Mouse (Mus musculus) limb, embryonic 15.5 days (tissue): ENCODE measurements around the gene Pigu. TPM values are rescaled to one million over a fixed set of nuclear protein-coding genes. Genes with fewer than 3 reads are reported as not detected.

Source experiments
- ATAC-seq: fragments of 200-750 bp; cut with Nextera tagmentation; 2 replicates; pipeline ENCODE4 v1.8.0; 2017; ENCODE audit warnings: low read depth, moderate TSS enrichment; ENCODE audit not compliant: insufficient number of reproducible peaks, low FRiP score, low TSS enrichment
- H3K27ac ChIP-seq: fragments of 300-500 bp; sonication (generic); 2 replicates; pipeline ENCODE4 v1.5.1; 2015; ENCODE audit warnings: moderate library complexity, mild to moderate bottlenecking, inconsistent platforms
- H3K27me3 ChIP-seq: fragments of 300-500 bp; sonication (generic); 2 replicates; pipeline ENCODE4 v1.6.1; 2015; ENCODE audit warnings: inconsistent platforms
- H3K36me3 ChIP-seq: fragments of 300-500 bp; sonication (generic); 2 replicates; pipeline ENCODE4 v1.6.1; 2015; ENCODE audit warnings: inconsistent platforms
- H3K4me1 ChIP-seq: fragments of 300-500 bp; sonication (generic); 2 replicates; pipeline ENCODE4 v1.6.1; 2015; ENCODE audit warnings: inconsistent platforms
- H3K4me2 ChIP-seq: fragments of 300-500 bp; sonication (generic); 2 replicates; pipeline ENCODE4 v1.6.1; 2015; ENCODE audit warnings: mild to moderate bottlenecking, inconsistent platforms
- H3K4me3 ChIP-seq: fragments of 300-500 bp; sonication (generic); 2 replicates; pipeline ENCODE4 v1.5.1; 2015; ENCODE audit warnings: mild to moderate bottlenecking, inconsistent platforms
- H3K9ac ChIP-seq: fragments of 300-500 bp; sonication (generic); 2 replicates; pipeline ENCODE4 v1.6.1; 2015; ENCODE audit warnings: inconsistent platforms
- H3K9me3 ChIP-seq: fragments of 300-500 bp; sonication (generic); 2 replicates; pipeline ENCODE4 v1.6.1; 2016; ENCODE audit warnings: inconsistent platforms
- WGBS: fragments of 180-500 bp; shearing (Covaris S2); methylation state at CpG from one replicate; pipeline ENCODE4 v1.1.7; 2015; 5-methylcytosine and 5-hydroxymethylcytosine counted together
- polyA plus RNA-seq: library from polyadenylated mRNA; unstranded; fragments of >200 nt; fragmentation: Nextera tagmentation; extraction: Ambion mirVana; gene quantifications from 2 replicates; pipeline ENCODE4 v1.2.1, GENCODE M21; 2015

Gene Pigu
- polyA plus RNA-seq, 1 experiment from 2014 or later, result 41.7 TPM

- no peaks in the 10 kb centered on the region for H3K4me1 ChIP-seq
- H3K9me3 ChIP-seq, result no peaks in the 10 kb centered on the region
- no peak overlapping the region for H3K27ac ChIP-seq
- peaks cover 25% of the 10 kb centered on the region for H3K36me3 ChIP-seq
- WGBS, result 93% methylated on average over 2 of the region's 2 CpGs
- no peak overlapping the region for H3K4me3 ChIP-seq
- no peak overlapping the region for H3K4me2 ChIP-seq
- no peak overlapping the region for H3K9ac ChIP-seq
- H3K27me3 ChIP-seq, result no peaks in the 10 kb centered on the region
- ATAC-seq, result no peak
Measured at GRCm38 (mm10) chr2:155318618-155319017, 38.6 kb downstream of the Pigu start.

GRCm38 (mm10) chr2:155313671-155314070 lies 43.6 kb downstream of the Pigu start:
- Histone ChIP-seq H3K27me3 (no peaks in the 10 kb centered on the region), H3K4me1 (0 out of 2 replicates have a peak, but pooled peaks cover 4% of the 10 kb centered on the region), H3K4me3 (no peak overlapping the region), H3K4me2 (no peak overlapping the region), H3K36me3 (peaks cover 14% of the 10 kb centered on the region), H3K9me3 (no peaks in the 10 kb centered on the region), H3K9ac (no peak overlapping the region), H3K27ac (no peak overlapping the region)
- 29% methylated on average over 6 of the region's 6 CpGs for WGBS
- no peak for ATAC-seq

- 37% methylated on average over 3 of the region's 3 CpGs for WGBS
- Histone ChIP-seq H3K9me3 (no peaks in the 10 kb centered on the region), H3K36me3 (peaks cover 22% of the 10 kb centered on the region), H3K4me1 (0 out of 2 replicates have a peak, but pooled peaks cover 4% of the 10 kb centered on the region), H3K27me3 (no peaks in the 10 kb centered on the region), H3K4me3 (no peak overlapping the region), H3K9ac (no peak overlapping the region), H3K27ac (0 out of 2 replicates have a peak overlapping the region, but pooled peaks have one; percentile 11), H3K4me2 (no peak overlapping the region)
- no peak for ATAC-seq
Measured at GRCm38 (mm10) chr2:155308936-155309592, 48.2 kb downstream of the Pigu start.

GRCm38 (mm10) chr2:155299563-155299962 lies 57.7 kb downstream of the Pigu start:
- no peak for ATAC-seq
- H3K36me3 ChIP-seq, result peaks cover 61% of the 10 kb centered on the region
- WGBS, result 77% methylated on average over 4 of the region's 4 CpGs
- H3K9me3 ChIP-seq, result no peaks in the 10 kb centered on the region
- no peak overlapping the region for H3K4me2 ChIP-seq
- no peaks in the 10 kb centered on the region for H3K27me3 ChIP-seq
- no peaks in the 10 kb centered on the region for H3K4me1 ChIP-seq
- H3K9ac ChIP-seq, result no peak overlapping the region
- H3K4me3 ChIP-seq, result no peak overlapping the region
- H3K27ac ChIP-seq, result no peak overlapping the region

GRCm38 (mm10) chr2:155295453-155295852 lies 61.8 kb downstream of the Pigu start:
- no peak overlapping the region for H3K27ac ChIP-seq
- 90% methylated on average over 6 of the region's 6 CpGs for WGBS
- H3K4me3 ChIP-seq, result no peak overlapping the region
- H3K36me3 ChIP-seq, result peaks cover 83% of the 10 kb centered on the region
- no peaks in the 10 kb centered on the region for H3K4me1 ChIP-seq
- no peaks in the 10 kb centered on the region for H3K27me3 ChIP-seq
- ATAC-seq, result no peak
- H3K4me2 ChIP-seq, result no peak overlapping the region
- H3K9ac ChIP-seq, result no peak overlapping the region
- H3K9me3 ChIP-seq, result no peaks in the 10 kb centered on the region

- Histone ChIP-seq H3K4me3 (no peak overlapping the region), H3K27ac (no peak overlapping the region), H3K4me1 (no peaks in the 10 kb centered on the region), H3K36me3 (peaks cover 84% of the 10 kb centered on the region), H3K4me2 (no peak overlapping the region), H3K9me3 (no peaks in the 10 kb centered on the region), H3K9ac (no peak overlapping the region), H3K27me3 (no peaks in the 10 kb centered on the region)
- WGBS, result 92% methylated on average over 4 of the region's 4 CpGs
- no peak for ATAC-seq
Measured at GRCm38 (mm10) chr2:155293946-155294345, 63.3 kb downstream of the Pigu start.

GRCm38 (mm10) chr2:155293382-155293781 lies 63.8 kb downstream of the Pigu start:
- WGBS, result 88% methylated on average over 2 of the region's 2 CpGs
- H3K9me3 ChIP-seq, result no peaks in the 10 kb centered on the region
- H3K4me3 ChIP-seq, result no peak overlapping the region
- no peaks in the 10 kb centered on the region for H3K4me1 ChIP-seq
- H3K4me2 ChIP-seq, result no peak overlapping the region
- no peak overlapping the region for H3K27ac ChIP-seq
- H3K9ac ChIP-seq, result no peak overlapping the region
- ATAC-seq, result no peak
- no peaks in the 10 kb centered on the region for H3K27me3 ChIP-seq
- peaks cover 78% of the 10 kb centered on the region for H3K36me3 ChIP-seq

GRCm38 (mm10) chr2:155290066-155290465 lies 67.2 kb downstream of the Pigu start:
- no peaks in the 10 kb centered on the region for H3K27me3 ChIP-seq
- H3K4me1 ChIP-seq, result no peaks in the 10 kb centered on the region
- H3K4me3 ChIP-seq, result no peak overlapping the region
- no peak overlapping the region for H3K4me2 ChIP-seq
- H3K36me3 ChIP-seq, result peaks cover 57% of the 10 kb centered on the region
- H3K9me3 ChIP-seq, result no peaks in the 10 kb centered on the region
- no peak overlapping the region for H3K27ac ChIP-seq
- no peak overlapping the region for H3K9ac ChIP-seq
- ATAC-seq, result no peak
- 92% methylated on average over 8 of the region's 8 CpGs for WGBS

- Histone ChIP-seq H3K4me2 (no peak overlapping the region), H3K9ac (no peak overlapping the region), H3K27me3 (no peaks in the 10 kb centered on the region), H3K36me3 (peaks cover 50% of the 10 kb centered on the region), H3K9me3 (no peaks in the 10 kb centered on the region), H3K4me1 (no peaks in the 10 kb centered on the region), H3K27ac (no peak overlapping the region), H3K4me3 (no peak overlapping the region)
- WGBS, result 87% methylated on average over 4 of the region's 4 CpGs
- no peak for ATAC-seq
Measured at GRCm38 (mm10) chr2:155287456-155288250, 69.6 kb downstream of the Pigu start.

- Histone ChIP-seq H3K4me2 (no peak overlapping the region), H3K4me1 (no peaks in the 10 kb centered on the region), H3K9ac (no peak overlapping the region), H3K9me3 (no peaks in the 10 kb centered on the region), H3K36me3 (peaks cover 37% of the 10 kb centered on the region), H3K27ac (no peak overlapping the region), H3K4me3 (no peak overlapping the region), H3K27me3 (no peaks in the 10 kb centered on the region)
- ATAC-seq, result no peak
- WGBS, result 75% methylated on average over 6 of the region's 6 CpGs
Measured at GRCm38 (mm10) chr2:155285744-155286143, 71.5 kb downstream of the Pigu start.

- Histone ChIP-seq H3K9ac (no peak overlapping the region), H3K27me3 (no peaks in the 10 kb centered on the region), H3K4me2 (no peak overlapping the region), H3K36me3 (peaks cover 34% of the 10 kb centered on the region), H3K4me3 (no peak overlapping the region), H3K9me3 (no peaks in the 10 kb centered on the region), H3K4me1 (no peaks in the 10 kb centered on the region), H3K27ac (no peak overlapping the region)
- WGBS, result 77% methylated on average over 7 of the region's 7 CpGs
- no peak for ATAC-seq
Measured at GRCm38 (mm10) chr2:155284647-155285046, 72.6 kb downstream of the Pigu start.

GRCm38 (mm10) chr2:155283793-155284192 lies 73.4 kb downstream of the Pigu start:
- no peak overlapping the region for H3K4me3 ChIP-seq
- 84% methylated on average over 4 of the region's 4 CpGs for WGBS
- H3K4me1 ChIP-seq, result no peaks in the 10 kb centered on the region
- H3K27me3 ChIP-seq, result no peaks in the 10 kb centered on the region
- no peak overlapping the region for H3K9ac ChIP-seq
- no peak overlapping the region for H3K4me2 ChIP-seq
- H3K36me3 ChIP-seq, result peaks cover 37% of the 10 kb centered on the region
- no peaks in the 10 kb centered on the region for H3K9me3 ChIP-seq
- H3K27ac ChIP-seq, result no peak overlapping the region
- ATAC-seq, result no peak
